Mouse (Mus musculus) olfactory bulb, adult 2 months (tissue): Measurements from ENCODE around the gene Ttll8.

Experiments
- CTCF ChIP-seq: fragments of 200-500 bp; IDR thresholded peaks from 2 replicates; pipeline ENCODE4 v1.5.1; 2012; ENCODE audit warnings: low read depth, mild to moderate bottlenecking, low read length, moderate library complexity; ENCODE audit not compliant: insufficient read depth
- POLR2A ChIP-seq: fragments of 200-500 bp; IDR thresholded peaks from 2 replicates; pipeline ENCODE4 v1.6.1; 2012; ENCODE audit warnings: mild to moderate bottlenecking, low read depth, low read length, moderate library complexity; ENCODE audit not compliant: insufficient read depth

DNA sequence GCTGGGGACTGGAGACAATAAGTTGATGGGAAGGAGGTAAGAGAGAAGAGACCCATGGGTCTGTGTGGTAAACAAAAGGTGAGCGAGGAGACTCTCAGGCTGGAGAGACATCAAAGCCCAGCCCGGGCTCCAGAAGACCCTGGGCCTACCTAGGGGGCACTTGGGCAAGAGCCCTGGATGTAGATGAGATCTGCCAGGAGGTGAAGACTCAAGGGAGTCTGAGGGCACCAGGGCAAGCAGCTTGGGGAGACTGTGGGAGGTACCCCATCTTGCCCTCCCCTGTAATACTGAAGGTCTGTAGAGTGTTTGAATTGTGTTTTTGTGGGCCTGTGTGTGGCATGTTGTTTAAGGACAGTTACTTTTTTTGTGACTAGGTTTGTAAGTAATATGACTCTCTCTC lies 95.5 kb downstream of the Ttll8 start:
- no peak for TF ChIP-seq POLR2A
- no peak for TF ChIP-seq CTCF
